Mouse (Mus musculus) regulatory T cell (primary cell): ENCODE results near the gene Idnk.

Source experiments
- in situ Hi-C: fragments of 300-600 bp; cut with MboI, MseI; formaldehyde crosslinking; loops from one replicate; pipeline ENCODE4 v1.15.1; 2025; ENCODE audit warnings: high pct_unique_total_duplicates

Idnk gene

GRCm38 (mm10) chr13:58188412-58188811, 31.0 kb downstream of the Idnk start:
- in situ Hi-C loops, result loop anchor here (5.0 kb wide), 1 partner anchor 44 kb away; no protein-coding TSS in a partner anchor

GRCm38 (mm10) chr13:58189473-58189872, 32.0 kb downstream of the Idnk start:
- in situ Hi-C loops, result loop anchor here (5.0 kb wide), 1 partner anchor 43 kb away; no protein-coding TSS in a partner anchor

- in situ Hi-C loops, result no loop called here
These were observed 34.1 kb downstream of the Idnk start for GRCm38 (mm10) chr13:58191516-58191915.

GRCm38 (mm10) chr13:58192146-58192545, 34.7 kb downstream of the Idnk start:
- in situ Hi-C loops, result no loop called here

GRCm38 (mm10) chr13:58193221-58193620, 35.8 kb downstream of the Idnk start:
- in situ Hi-C loops, result no loop called here

GRCm38 (mm10) chr13:58194908-58195307, 37.5 kb downstream of the Idnk start:
- in situ Hi-C loops, result no loop called here

GRCm38 (mm10) chr13:58197211-58197610, 39.8 kb downstream of the Idnk start:
- in situ Hi-C loops, result no loop called here

GRCm38 (mm10) chr13:58197981-58198640, 40.7 kb downstream of the Idnk start:
- in situ Hi-C loops, result no loop called here

GRCm38 (mm10) chr13:58201343-58201742, 43.9 kb downstream of the Idnk start:
- in situ Hi-C loops, result no loop called here

- in situ Hi-C loops, result no loop called here
These were observed 44.5 kb downstream of the Idnk start for GRCm38 (mm10) chr13:58201908-58202307.

GRCm38 (mm10) chr13:58202903-58203302, 45.5 kb downstream of the Idnk start:
- in situ Hi-C loops, result no loop called here

- in situ Hi-C loops, result no loop called here
These were observed 46.8 kb downstream of the Idnk start for GRCm38 (mm10) chr13:58204202-58204601.

- in situ Hi-C loops, result no loop called here
These were observed 47.5 kb downstream of the Idnk start for GRCm38 (mm10) chr13:58204986-58205385.

GRCm38 (mm10) chr13:58206084-58206483, 48.6 kb downstream of the Idnk start:
- in situ Hi-C loops, result no loop called here

GRCm38 (mm10) chr13:58210441-58210840, 53.0 kb downstream of the Idnk start:
- in situ Hi-C loops, result no loop called here

GRCm38 (mm10) chr13:58212530-58212929, 55.1 kb downstream of the Idnk start:
- in situ Hi-C loops, result no loop called here

GRCm38 (mm10) chr13:58213801-58214200, 56.4 kb downstream of the Idnk start:
- in situ Hi-C loops, result no loop called here
